13 mouse cellular contexts compared by ENCODE assay signal in genomic region chr11:70973947-70974346, GRCm38 (mm10). TPM values are rescaled to one million over a fixed set of nuclear protein-coding genes. Genes with fewer than 3 reads are reported as not detected.
A peak's percentile ranks its signal among the peaks of the same experiment; 100 is the strongest.
DNase-seq lines count a peak whose midpoint lies in the region.
"Had no signal": no experiment of that assay in that cellular context is flagged by ENCODE, and none has a peak within 500 bp of the region (broad histone marks: within the 10 kb centered on the region; RNA-seq: fewer than 3 reads in every experiment).

No protein-coding gene starts in this region.

- H3K4me1 ChIP-seq in embryonic facial prominence, embryonic 10.5 days: peaks cover 11% of the 10 kb centered on the region

- WGBS in embryonic facial prominence, embryonic 10.5 days: 78% methylated on average over 4 of the region's 4 CpGs

- no peak overlapping the region for H3K27ac ChIP-seq in embryonic facial prominence, embryonic 10.5 days (replicated peaks)
- H3K27ac ChIP-seq: embryonic facial prominence, embryonic 15.5 days; limb, embryonic 15.5 days had no signal

- H3K4me3 ChIP-seq in embryonic facial prominence, embryonic 10.5 days: no peak overlapping the region
- H3K4me3 ChIP-seq: embryonic facial prominence, embryonic 15.5 days; limb, embryonic 15.5 days had no signal

- DNase-seq in kidney, adult 9 months: peak; percentile 25
- no peak for DNase-seq in kidney, postnatal 25 days
- peak; percentile 11 for DNase-seq in thymus, postnatal 14 days
- no peak for DNase-seq in thymus, postnatal 10 days (ENCODE audit: low spot score in 2 of 2)
- peak; percentile 20 for DNase-seq in embryonic facial prominence, embryonic 10.5 days (ENCODE audit: low spot score)
- DNase-seq in frontal cortex, adult 2 months (ENCODE audit: extremely low spot score in 1 of 2, low spot score in 1 of 2): no peak
- no peak for DNase-seq in cerebellum, adult 8-10 months
- DNase-seq in urinary bladder, postnatal 10 days (ENCODE audit: low spot score): no peak
- DNase-seq: adrenal gland, adult 8-10 months; heart, adult 11 months; kidney, adult 8-10 months had no signal

- H3K36me3 ChIP-seq in embryonic facial prominence, embryonic 10.5 days (replicated peaks): peaks cover 70% of the 10 kb centered on the region

- H3K9me3 ChIP-seq in embryonic facial prominence, embryonic 10.5 days: no peaks in the 10 kb centered on the region
- H3K9me3 ChIP-seq: embryonic facial prominence, embryonic 15.5 days; limb, embryonic 15.5 days had no signal

- no peaks in the 10 kb centered on the region for H3K27me3 ChIP-seq in embryonic facial prominence, embryonic 10.5 days (replicated peaks; ENCODE audit: low read depth, poor library complexity, severe bottlenecking)
- H3K27me3 ChIP-seq: embryonic facial prominence, embryonic 15.5 days; limb, embryonic 15.5 days had no signal

RNA-seq across cellular contexts. Expression of gene Rpain, which starts 3.9 kb away (rescaled TPM):
- polyA plus RNA-seq in embryonic facial prominence, embryonic 10.5 days (2016; fragmentation: Nextera tagmentation; extraction: Ambion mirVana): 77.0 and 82.4 TPM in 2 replicates
- polyA plus RNA-seq in frontal cortex, adult 2 months (2012; rRNA removed): 58.9 and 63.3 TPM in 2 replicates

RNA-seq across cellular contexts. Expression of gene Nup88, which starts 4.2 kb away (rescaled TPM):
- polyA plus RNA-seq in embryonic facial prominence, embryonic 10.5 days (2016; fragmentation: Nextera tagmentation; extraction: Ambion mirVana): 146 and 151 TPM in 2 replicates
- polyA plus RNA-seq in frontal cortex, adult 2 months (2012; rRNA removed): 75.2 and 86.2 TPM in 2 replicates

RNA-seq across cellular contexts. Expression of gene C1qbp, which starts 8.9 kb away (rescaled TPM):
- 346 and 351 TPM in 2 replicates for polyA plus RNA-seq in embryonic facial prominence, embryonic 10.5 days (2016; fragmentation: Nextera tagmentation; extraction: Ambion mirVana)
- polyA plus RNA-seq in frontal cortex, adult 2 months (2012; rRNA removed): 79.9 and 94.5 TPM in 2 replicates

RNA-seq across cellular contexts. Expression of gene Dhx33, which starts 30.3 kb away (rescaled TPM):
- polyA plus RNA-seq in embryonic facial prominence, embryonic 10.5 days (2016; fragmentation: Nextera tagmentation; extraction: Ambion mirVana): 30.4 and 32.4 TPM in 2 replicates
- 23.8 and 26.1 TPM in 2 replicates for polyA plus RNA-seq in frontal cortex, adult 2 months (2012; rRNA removed)

RNA-seq across cellular contexts. Expression of gene Mis12, which starts 45.5 kb away (rescaled TPM):
- 64.5 and 67.5 TPM in 2 replicates for polyA plus RNA-seq in embryonic facial prominence, embryonic 10.5 days (2016; fragmentation: Nextera tagmentation; extraction: Ambion mirVana)
- 13.4 and 13.5 TPM in 2 replicates for polyA plus RNA-seq in frontal cortex, adult 2 months (2012; rRNA removed)

Comparison
In these comparisons a context has a peak if more than half of its experiments do, and no peak if none do; other contexts are left out.
1. DNase-seq: peak in kidney, adult 9 months (single experiment), thymus, postnatal 14 days (single experiment) and embryonic facial prominence, embryonic 10.5 days (single experiment); none in kidney, postnatal 25 days (0 of 2), thymus, postnatal 10 days (0 of 2), frontal cortex, adult 2 months (0 of 2), cerebellum, adult 8-10 months (single experiment) and urinary bladder, postnatal 10 days (single experiment).